In the genomic region with DNA sequence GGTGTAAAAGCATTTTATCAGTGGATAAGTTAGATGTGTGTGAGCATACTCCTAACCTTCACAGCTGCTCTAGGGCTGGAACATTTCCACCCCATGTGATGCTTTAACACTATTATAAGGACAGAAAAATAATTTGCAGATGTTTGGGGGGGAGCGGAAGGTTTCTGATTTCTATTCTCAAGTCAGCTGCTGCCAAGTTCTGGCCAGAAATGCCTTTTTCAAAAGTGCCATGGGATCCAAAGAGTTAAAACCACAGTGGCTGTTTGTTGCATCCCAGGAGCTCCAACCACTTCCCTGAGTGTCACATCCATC, we compare ENCODE assay signal across 20 mouse cellular contexts.
DNase-seq lines count a peak whose midpoint lies in the region; ATAC-seq lines count a peak whose summit lies in the region.
"Had no signal": no experiment of that assay in that cellular context is flagged by ENCODE, and none has a peak within 500 bp of the region (broad histone marks: within the 10 kb centered on the region; RNA-seq: fewer than 3 reads in every experiment).

No protein-coding gene starts in this region.

- DNase-seq in embryonic facial prominence, embryonic 14.5 days (ENCODE audit: low spot score) = peak; percentile 79
- DNase-seq in embryonic facial prominence, embryonic 10.5 days (ENCODE audit: low spot score) = no peak
- DNase-seq in heart, adult 9 months (ENCODE audit: low spot score in 2 of 2) = peak; percentile 32 to 49
- no peak for DNase-seq in lung, postnatal 4 days
- DNase-seq: adrenal gland, postnatal 10 days; B cell, adult 2 months; cerebellum, adult 11 months; cerebellum, adult 8-10 months; cerebellum, postnatal 14 days; embryo, embryonic 11 days; gastrocnemius, postnatal 36 days had no signal

- H3K9ac ChIP-seq in embryonic facial prominence, embryonic 14.5 days (ENCODE audit: low read depth, low read length) = no peak overlapping the region
- no peak overlapping the region for H3K9ac ChIP-seq in heart, embryonic 12.5 days
- H3K9ac ChIP-seq in lung, embryonic 15.5 days = no peak overlapping the region
- H3K9ac ChIP-seq in limb, embryonic 15.5 days = no peak overlapping the region
- H3K9ac ChIP-seq: embryonic facial prominence, embryonic 12.5 days; forebrain, embryonic 15.5 days; hindbrain, embryonic 13.5 days had no signal

- H3K9me3 ChIP-seq in embryonic facial prominence, embryonic 14.5 days (ENCODE audit: control insufficient read depth, low read length) = no peaks in the 10 kb centered on the region
- no peaks in the 10 kb centered on the region for H3K9me3 ChIP-seq in embryonic facial prominence, embryonic 10.5 days
- H3K9me3 ChIP-seq in heart, embryonic 12.5 days (replicated peaks) = no peaks in the 10 kb centered on the region
- no peaks in the 10 kb centered on the region for H3K9me3 ChIP-seq in lung, embryonic 15.5 days
- H3K9me3 ChIP-seq in limb, embryonic 15.5 days = no peaks in the 10 kb centered on the region
- H3K9me3 ChIP-seq: embryonic facial prominence, embryonic 12.5 days; forebrain, embryonic 15.5 days; G1E; hindbrain, embryonic 13.5 days had no signal

- no peaks in the 10 kb centered on the region for H3K36me3 ChIP-seq in embryonic facial prominence, embryonic 14.5 days (ENCODE audit: control insufficient read depth, insufficient read depth, low read length)
- H3K36me3 ChIP-seq in embryonic facial prominence, embryonic 10.5 days (replicated peaks) = peaks cover 6% of the 10 kb centered on the region; the same call in 1 of the 2 replicates
- no peaks in the 10 kb centered on the region for H3K36me3 ChIP-seq in heart, embryonic 12.5 days
- no peaks in the 10 kb centered on the region; the same call in 1 of the 2 replicates for H3K36me3 ChIP-seq in lung, embryonic 15.5 days
- H3K36me3 ChIP-seq in limb, embryonic 15.5 days = no peaks in the 10 kb centered on the region
- H3K36me3 ChIP-seq: embryonic facial prominence, embryonic 12.5 days; forebrain, embryonic 15.5 days had no signal

- 56% methylated on average over 1 of the region's 1 CpGs for WGBS in embryonic facial prominence, embryonic 14.5 days
- WGBS in embryonic facial prominence, embryonic 10.5 days = 88% methylated on average over 1 of the region's 1 CpGs
- 76% methylated on average over 1 of the region's 1 CpGs for WGBS in heart, embryonic 12.5 days
- 70% methylated on average over 1 of the region's 1 CpGs for WGBS in lung, embryonic 15.5 days
- WGBS in limb, embryonic 15.5 days = 55% methylated on average over 1 of the region's 1 CpGs

- H3K4me1 ChIP-seq in embryonic facial prominence, embryonic 14.5 days (ENCODE audit: control insufficient read depth, insufficient read depth, low read length) = peaks cover 10% of the 10 kb centered on the region; the same call in 1 of the 2 replicates
- peaks cover 27% of the 10 kb centered on the region for H3K4me1 ChIP-seq in embryonic facial prominence, embryonic 10.5 days
- H3K4me1 ChIP-seq in heart, embryonic 12.5 days (replicated peaks) = peaks cover 24% of the 10 kb centered on the region
- peaks cover 27% of the 10 kb centered on the region for H3K4me1 ChIP-seq in lung, embryonic 15.5 days
- H3K4me1 ChIP-seq in limb, embryonic 15.5 days = peaks cover 10% of the 10 kb centered on the region

- H3K4me2 ChIP-seq in embryonic facial prominence, embryonic 14.5 days (ENCODE audit: low read depth, low read length) = no peak overlapping the region
- no peak overlapping the region for H3K4me2 ChIP-seq in heart, embryonic 12.5 days
- no peak overlapping the region for H3K4me2 ChIP-seq in lung, embryonic 15.5 days
- no peak overlapping the region for H3K4me2 ChIP-seq in limb, embryonic 15.5 days
- H3K4me2 ChIP-seq: embryonic facial prominence, embryonic 12.5 days; forebrain, embryonic 15.5 days; hindbrain, embryonic 13.5 days had no signal

- no peak overlapping the region for H3K27ac ChIP-seq in embryonic facial prominence, embryonic 14.5 days (replicated peaks; ENCODE audit: low read depth, low read length)
- no peak overlapping the region for H3K27ac ChIP-seq in embryonic facial prominence, embryonic 10.5 days (replicated peaks)
- no peak overlapping the region for H3K27ac ChIP-seq in heart, embryonic 12.5 days (ENCODE audit: poor library complexity, severe bottlenecking)
- H3K27ac ChIP-seq in lung, embryonic 15.5 days = peak overlapping the region; percentile 62; the same call in 1 of the 2 replicates
- H3K27ac ChIP-seq in limb, embryonic 15.5 days = peak overlapping the region; percentile 38; the same call in 1 of the 2 replicates
- H3K27ac ChIP-seq: embryonic facial prominence, embryonic 12.5 days; forebrain, embryonic 15.5 days; hindbrain, embryonic 13.5 days; hindbrain, postnatal 0 days had no signal

- H3K4me3 ChIP-seq in embryonic facial prominence, embryonic 14.5 days (ENCODE audit: low read depth, low read length) = no peak overlapping the region
- H3K4me3 ChIP-seq in embryonic facial prominence, embryonic 10.5 days = no peak overlapping the region
- no peak overlapping the region for H3K4me3 ChIP-seq in heart, embryonic 12.5 days
- no peak overlapping the region for H3K4me3 ChIP-seq in lung, embryonic 15.5 days
- no peak overlapping the region for H3K4me3 ChIP-seq in limb, embryonic 15.5 days
- H3K4me3 ChIP-seq: embryonic facial prominence, embryonic 12.5 days; forebrain, embryonic 15.5 days; hindbrain, embryonic 13.5 days had no signal

- H3K27me3 ChIP-seq in embryonic facial prominence, embryonic 14.5 days (replicated peaks; ENCODE audit: control insufficient read depth, insufficient read depth, low read length) = no peaks in the 10 kb centered on the region
- no peaks in the 10 kb centered on the region for H3K27me3 ChIP-seq in embryonic facial prominence, embryonic 10.5 days (replicated peaks; ENCODE audit: low read depth, poor library complexity, severe bottlenecking)
- no peaks in the 10 kb centered on the region for H3K27me3 ChIP-seq in heart, embryonic 12.5 days (replicated peaks)
- no peaks in the 10 kb centered on the region for H3K27me3 ChIP-seq in lung, embryonic 15.5 days
- no peaks in the 10 kb centered on the region for H3K27me3 ChIP-seq in limb, embryonic 15.5 days
- H3K27me3 ChIP-seq: embryonic facial prominence, embryonic 12.5 days; forebrain, embryonic 15.5 days; hindbrain, embryonic 13.5 days had no signal

- ATAC-seq in embryonic facial prominence, embryonic 14.5 days (ENCODE audit: low read depth) = no peak
- ATAC-seq in heart, embryonic 12.5 days (ENCODE audit: insufficient number of reproducible peaks, low FRiP score) = no peak
- no peak for ATAC-seq in lung, embryonic 15.5 days (ENCODE audit: borderline replicate concordance, extremely low read depth, low FRiP score, low TSS enrichment)
- no peak for ATAC-seq in limb, embryonic 15.5 days (ENCODE audit: insufficient number of reproducible peaks, low FRiP score, low TSS enrichment, low read depth)
- ATAC-seq: CD4-positive, CD25-positive, alpha-beta regulatory T cell, adult 4 months; forebrain, embryonic 15.5 days; hindbrain, postnatal 0 days had no signal

Comparison
In these comparisons a context has a peak if more than half of its experiments do, and no peak if none do; other contexts are left out.
1. DNase-seq: peak in embryonic facial prominence, embryonic 14.5 days (single experiment) and heart, adult 9 months (2 of 2); none in embryonic facial prominence, embryonic 10.5 days (single experiment) and lung, postnatal 4 days (0 of 2).
2. H3K27ac ChIP-seq: peak in lung, embryonic 15.5 days (single experiment) and limb, embryonic 15.5 days (single experiment); none in embryonic facial prominence, embryonic 14.5 days (single experiment), embryonic facial prominence, embryonic 10.5 days (single experiment) and heart, embryonic 12.5 days (single experiment).